Mouse (Mus musculus): ENCODE measurements at regions not wholly inside any gene's neighbourhood (a gene's known extent, or its start where the extent isn't known, plus 50 kb on each side); places are given as distances from the start of the nearest gene placed in this dataset.

- DNase-seq (ENCODE audit: low read depth, low spot score), result no peak
Observed at GRCm38 (mm10) chr4:150725443-150726135, 73.6 kb upstream of the Slc45a1 start.

GRCm38 (mm10) chr4:150724823-150725222 is 72.8 kb upstream of the Slc45a1 start:
- DNase-seq (ENCODE audit: low read depth, low spot score), result no peak

GRCm38 (mm10) chr4:150721619-150722283 is 69.8 kb upstream of the Slc45a1 start:
- no peak for DNase-seq (ENCODE audit: low read depth, low spot score)

GRCm38 (mm10) chr4:150717866-150718265 is 65.9 kb upstream of the Slc45a1 start:
- DNase-seq (ENCODE audit: low read depth, low spot score), result no peak

GRCm38 (mm10) chr4:150715051-150715450 is 63.1 kb upstream of the Slc45a1 start:
- no peak for DNase-seq (ENCODE audit: low read depth, low spot score)

- no peak for DNase-seq (ENCODE audit: low read depth, low spot score)
Observed at GRCm38 (mm10) chr4:150713291-150713690, 61.3 kb upstream of the Slc45a1 start.

- no peak for DNase-seq (ENCODE audit: low read depth, low spot score)
Observed at GRCm38 (mm10) chr4:150712856-150713255, 60.9 kb upstream of the Slc45a1 start.

- no peak for DNase-seq (ENCODE audit: low read depth, low spot score)
Observed at GRCm38 (mm10) chr4:150711646-150712045, 59.7 kb upstream of the Slc45a1 start.

GRCm38 (mm10) chr4:150709391-150710130 is 57.6 kb upstream of the Slc45a1 start:
- DNase-seq (ENCODE audit: low read depth, low spot score), result no peak

- DNase-seq (ENCODE audit: low read depth, low spot score), result no peak
Observed at GRCm38 (mm10) chr4:150708572-150708984, 56.6 kb upstream of the Slc45a1 start.

GRCm38 (mm10) chr4:150707725-150708571 is 56.0 kb upstream of the Slc45a1 start:
- no peak for DNase-seq (ENCODE audit: low read depth, low spot score)

GRCm38 (mm10) chr4:150706793-150707724 is 55.1 kb upstream of the Slc45a1 start:
- no peak for DNase-seq (ENCODE audit: low read depth, low spot score)

- no peak for DNase-seq (ENCODE audit: low read depth, low spot score)
Observed at GRCm38 (mm10) chr4:150706291-150706690, 54.3 kb upstream of the Slc45a1 start.

GRCm38 (mm10) chr4:150703266-150703665 is 51.3 kb upstream of the Slc45a1 start:
- no peak for DNase-seq (ENCODE audit: low read depth, low spot score)

Data from WW6 (cell line).